Mouse (Mus musculus): Measurements from ENCODE around the gene Clmp.

GRCm38 (mm10) chr9:40757685-40758270, 72.0 kb downstream of the Clmp start:
- TF ChIP-seq TCF12 (IDR thresholded peaks at IDR 0.05; ENCODE audit: insufficient read depth, poor library complexity, severe bottlenecking) (no peak), POLR2A (IDR thresholded peaks at IDR 0.05; ENCODE audit: insufficient read length, low read depth) (peak; percentile 13), USF1 (IDR thresholded peaks at IDR 0.05; ENCODE audit: low read depth) (no peak), MAX (IDR thresholded peaks at IDR 0.05; ENCODE audit: low read depth) (no peak), SRF (IDR thresholded peaks at IDR 0.05; ENCODE audit: control insufficient read depth, insufficient read length, low read depth) (no peak), TCF3 (IDR thresholded peaks at IDR 0.05; ENCODE audit: insufficient read length, low read depth) (no peak), POLR2AphosphoS2 (IDR thresholded peaks at IDR 0.05; ENCODE audit: insufficient read length, low read depth) (no peak), CEBPB (IDR thresholded peaks at IDR 0.05; ENCODE audit: insufficient read depth, poor library complexity, severe bottlenecking) (no peak), MYOD1 (IDR thresholded peaks at IDR 0.05; ENCODE audit: control insufficient read depth in 1 of 3, insufficient read length in 2 of 3, low read depth in 2 of 3) (no peak), E2F4 (IDR thresholded peaks at IDR 0.05; ENCODE audit: insufficient read depth) (no peak)

Measured in myocyte (in vitro differentiated cells).